Mouse (Mus musculus): ENCODE measurements around the gene Prss35.
A peak's percentile ranks its signal among the peaks of the same experiment; 100 is the strongest.

The Prss35 gene

DNA sequence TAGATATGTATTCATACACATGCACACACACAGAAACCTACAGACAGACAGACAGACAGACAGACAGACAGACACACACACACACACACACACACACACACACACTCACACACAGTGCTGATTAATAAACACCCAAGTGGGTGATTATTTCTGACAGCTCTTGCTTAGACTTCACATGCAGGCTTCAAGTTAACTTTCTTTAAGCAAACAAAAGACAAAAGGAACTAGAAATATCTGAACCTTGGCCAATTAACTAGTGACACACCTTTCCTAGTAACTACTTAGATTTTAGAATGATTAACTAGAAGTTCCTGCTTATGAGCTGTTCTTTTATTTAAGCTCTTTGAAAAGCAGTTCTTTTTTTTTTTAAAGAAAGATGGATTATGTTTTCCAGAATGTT lies 9.1 kb upstream of the Prss35 start:
- no peak for DNase-seq

DNA sequence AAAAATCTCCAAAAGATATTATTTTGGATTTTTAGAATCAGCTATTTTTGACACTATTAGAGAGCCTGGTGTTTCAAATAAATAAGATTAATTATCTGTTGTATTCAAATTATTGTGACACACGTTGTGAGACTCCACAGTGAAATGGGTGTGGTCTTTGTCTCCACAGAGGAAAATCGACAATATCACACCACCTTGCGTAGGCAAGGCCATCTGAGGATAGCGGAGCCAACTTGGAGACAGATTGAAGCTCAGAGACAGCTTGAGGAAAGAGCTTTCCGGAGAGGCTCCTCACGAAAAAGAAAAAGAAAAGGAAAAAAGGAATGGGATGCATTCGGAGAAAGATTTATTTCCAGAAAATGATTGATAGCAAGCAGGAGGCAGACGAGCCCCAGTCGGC lies 8.7 kb upstream of the Prss35 start:
- DNase-seq, result no peak

DNA sequence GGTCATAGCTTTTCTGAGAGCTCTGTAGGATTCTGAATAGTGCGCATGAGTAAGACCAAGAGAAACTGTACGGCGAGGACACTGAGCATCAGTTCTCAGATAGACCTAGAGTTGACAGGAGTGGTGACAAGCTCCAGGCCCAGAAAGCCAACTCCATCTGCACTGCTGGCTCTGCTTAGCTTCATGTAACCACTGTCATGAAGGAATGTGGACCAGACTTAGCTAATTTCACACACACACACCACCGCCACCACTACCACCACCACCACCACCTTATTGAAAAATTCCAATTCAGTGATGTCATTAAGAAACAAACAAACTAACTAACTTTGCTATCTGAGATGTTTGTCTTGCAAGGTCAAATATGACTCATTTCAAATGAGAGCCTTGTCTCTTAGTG lies 6.5 kb upstream of the Prss35 start:
- no peak for DNase-seq

DNA sequence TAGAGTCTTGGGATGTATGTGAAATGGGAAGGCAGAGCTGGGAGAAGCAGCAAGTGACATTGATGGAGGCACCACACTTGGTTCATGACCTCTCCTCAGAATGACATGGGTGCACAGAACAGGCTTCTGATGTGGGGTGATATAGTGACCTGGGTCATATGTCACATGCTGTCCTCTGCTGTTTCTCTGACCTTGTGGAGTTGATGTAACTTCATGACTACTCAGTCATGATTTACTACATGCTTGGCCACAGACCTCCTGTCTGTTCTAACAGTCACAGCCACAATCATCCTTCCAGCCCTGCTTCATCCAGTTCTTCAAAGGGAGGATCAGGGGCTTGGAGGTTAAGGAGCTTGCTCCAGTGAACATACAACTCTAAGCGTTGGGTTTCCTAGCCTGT lies 5.4 kb upstream of the Prss35 start:
- DNase-seq, result no peak

DNA sequence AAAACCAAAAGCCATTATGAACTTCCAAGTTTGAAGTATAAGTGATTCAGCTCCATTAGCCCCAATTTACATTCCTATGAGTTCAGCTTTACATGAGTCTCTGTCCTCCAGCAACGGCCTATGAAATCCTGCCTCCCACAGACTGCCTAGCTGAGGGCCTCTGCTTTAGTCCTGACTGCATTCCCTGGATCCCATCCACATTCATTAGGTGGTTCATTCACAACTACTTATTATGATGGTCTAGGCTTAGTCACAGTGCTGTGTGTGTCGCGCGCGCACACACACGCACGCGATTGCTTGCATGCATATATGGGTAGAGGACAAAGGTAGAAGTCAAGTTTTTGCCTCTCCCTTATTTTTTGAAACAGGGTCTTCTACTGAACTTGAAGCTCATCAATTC lies 4.6 kb upstream of the Prss35 start:
- DNase-seq, result no peak

DNA sequence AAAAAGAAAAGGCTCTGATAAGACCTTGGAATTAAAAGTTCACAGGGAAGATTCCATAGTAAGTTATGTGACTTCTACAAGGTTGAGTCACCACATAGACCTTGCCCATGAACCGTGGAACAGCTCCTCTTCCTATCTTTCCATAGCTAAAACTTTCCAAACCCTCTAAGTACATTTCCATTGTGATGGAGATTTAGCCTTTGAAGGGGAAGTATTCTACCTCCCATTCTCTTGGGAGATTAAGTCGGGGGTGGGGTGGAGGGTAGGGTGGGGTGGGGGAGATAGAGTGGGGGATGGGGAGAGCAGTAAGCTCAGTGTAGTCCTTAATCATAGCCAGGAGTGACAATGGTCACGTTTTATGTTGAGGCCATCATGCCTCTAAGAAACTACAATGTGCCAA lies 3.5 kb upstream of the Prss35 start:
- no peak for DNase-seq

DNA sequence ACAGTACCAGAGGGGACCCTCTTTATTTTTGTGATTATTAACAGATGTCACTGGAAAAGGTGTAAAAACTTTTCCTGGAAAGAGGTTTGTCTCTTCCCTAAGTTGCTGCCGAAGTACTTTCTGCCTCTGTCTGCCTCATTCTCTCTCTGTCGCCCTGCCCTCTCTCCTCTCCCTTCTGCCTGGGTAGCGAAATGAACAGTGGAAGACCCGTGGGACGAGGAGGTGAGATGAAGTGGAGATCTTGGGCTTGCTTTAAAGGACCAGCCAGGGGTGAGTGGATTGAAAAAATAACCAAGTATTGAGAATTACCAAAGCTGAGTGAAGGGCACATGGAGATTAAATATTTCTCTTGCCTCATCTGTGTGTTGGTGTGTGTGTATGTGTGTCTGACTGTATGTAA lies 592 bp downstream of the Prss35 start:
- no peak for DNase-seq

DNA sequence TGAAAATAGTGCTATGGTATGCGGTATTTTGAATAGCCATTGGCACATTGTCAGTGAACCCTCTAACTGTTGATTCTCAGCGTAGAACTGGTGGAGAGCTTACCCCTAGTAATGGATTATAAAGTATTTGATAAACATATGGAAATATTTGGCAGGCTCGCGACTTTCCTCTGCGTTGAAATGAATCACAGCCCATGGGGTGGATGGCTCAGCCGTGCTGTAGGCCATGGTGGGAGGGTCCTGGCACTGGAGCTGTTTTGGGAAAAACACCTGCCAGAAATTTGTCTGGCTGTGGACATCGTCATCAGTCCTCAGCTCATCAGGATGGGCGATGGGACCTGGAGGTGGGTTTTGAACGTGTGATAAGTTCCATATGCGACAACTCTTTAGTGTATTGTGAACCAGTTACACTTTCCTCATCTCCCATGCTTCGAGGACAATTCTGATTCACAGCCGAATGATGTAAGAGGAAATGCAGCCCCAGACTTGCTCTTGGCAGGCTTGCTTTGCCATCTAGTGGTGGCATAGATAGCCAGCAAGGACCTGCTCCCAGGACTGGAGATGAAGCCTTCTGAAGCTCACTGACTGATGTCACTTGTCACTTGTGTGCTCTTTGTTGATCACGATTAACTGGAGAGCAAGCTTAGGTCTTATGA lies 2.6 kb downstream of the Prss35 start:
- DNase-seq, result peak; percentile 60 to 71

DNA sequence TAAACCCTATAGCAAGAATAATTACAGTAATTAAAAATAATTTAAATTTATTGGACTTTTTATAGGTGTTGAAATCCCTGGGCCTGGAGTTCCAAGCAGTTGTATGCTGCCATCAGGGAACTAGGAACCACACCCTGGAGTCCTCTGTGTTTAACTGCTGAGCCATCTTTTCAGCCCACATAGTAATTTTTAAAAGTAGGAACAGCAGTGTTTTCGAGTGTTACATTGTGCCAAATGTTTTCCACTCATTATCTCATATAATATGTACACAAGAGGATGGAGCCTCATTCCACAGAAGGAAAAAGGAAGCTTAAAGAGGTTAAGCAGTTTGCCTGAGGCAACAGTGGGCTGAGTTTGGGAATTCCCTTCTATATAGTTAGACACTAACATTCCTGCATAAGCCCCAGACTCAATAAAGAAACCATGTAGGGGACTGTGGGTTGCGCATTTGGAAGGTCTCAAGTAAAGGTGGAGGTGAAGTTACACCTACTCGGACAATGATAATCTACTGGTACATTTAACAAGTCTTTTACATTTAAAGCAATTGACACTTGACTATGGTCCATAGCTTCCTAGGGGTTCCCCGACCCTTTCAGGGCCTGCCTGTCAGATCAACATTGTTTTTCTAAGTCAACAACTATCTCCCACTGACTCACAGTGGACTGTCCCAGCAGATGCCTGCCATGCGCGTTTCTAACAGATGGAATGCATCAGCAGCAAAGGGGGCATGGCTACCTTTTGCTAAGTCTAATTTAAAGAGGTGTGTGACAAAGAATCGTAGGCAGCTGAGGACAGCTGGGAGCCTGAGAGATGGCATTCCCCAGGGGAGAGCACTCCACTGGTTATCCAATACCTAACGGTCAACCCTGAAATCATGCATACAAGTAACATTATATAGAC lies 19.3 kb downstream of the Prss35 start:
- DNase-seq, result no peak

DNA sequence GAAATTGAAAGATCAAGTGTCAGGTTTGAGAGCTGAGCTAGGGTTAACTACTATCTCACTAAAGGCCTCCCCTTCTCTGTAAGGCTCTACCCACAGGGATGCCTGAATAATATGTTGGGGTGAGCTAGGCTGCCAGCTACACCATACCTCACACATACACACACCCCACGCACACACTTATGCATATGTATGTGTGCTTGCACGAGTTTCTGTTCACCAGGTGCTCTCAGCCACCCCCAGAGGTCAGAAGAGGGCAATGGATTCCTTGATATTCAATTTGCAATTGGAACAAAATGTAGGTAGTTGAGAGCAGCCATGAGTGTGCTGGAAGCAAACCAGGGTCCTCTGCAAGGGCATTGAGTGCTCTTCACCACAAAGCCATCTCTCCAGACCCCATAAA lies 20.6 kb downstream of the Prss35 start:
- no peak for DNase-seq

DNA sequence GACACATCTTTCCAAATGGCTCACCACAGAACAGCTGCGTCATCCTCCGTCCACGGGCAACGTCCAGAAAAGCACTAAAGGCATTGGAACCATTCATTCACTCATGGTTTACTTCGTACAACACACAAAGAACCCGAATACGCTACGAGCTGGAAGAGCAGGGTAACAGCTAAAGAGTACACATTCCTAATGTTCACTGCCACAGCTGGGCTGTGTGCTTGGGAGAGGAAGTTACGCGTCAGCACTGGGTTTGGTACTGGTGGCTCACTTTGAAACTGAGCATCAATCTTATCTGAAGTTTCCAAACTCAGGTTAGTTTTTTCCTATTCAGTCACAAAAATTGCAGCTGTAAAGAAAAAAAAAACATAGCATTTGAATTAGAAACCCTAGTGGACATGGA lies 23.5 kb downstream of the Prss35 start:
- no peak for DNase-seq

DNA sequence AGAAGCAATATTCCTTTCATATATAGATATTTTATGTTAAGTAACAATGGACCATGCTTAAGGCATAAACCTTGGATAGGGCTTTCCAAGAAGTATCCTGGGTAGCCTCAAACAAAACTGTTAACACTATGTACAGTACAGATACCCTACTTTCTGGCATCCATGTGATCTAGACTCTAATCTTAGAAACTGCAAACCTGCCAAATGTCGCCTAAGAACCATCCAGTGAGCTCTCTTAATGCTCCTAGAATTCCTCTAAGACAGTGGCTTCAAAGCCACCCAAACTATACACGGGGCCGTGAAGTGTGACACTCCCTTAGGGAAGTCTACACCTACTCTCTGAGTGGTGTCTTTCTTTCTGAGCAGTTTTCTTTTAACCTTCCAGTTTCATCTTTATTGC lies 29.4 kb downstream of the Prss35 start:
- no peak for DNase-seq

DNA sequence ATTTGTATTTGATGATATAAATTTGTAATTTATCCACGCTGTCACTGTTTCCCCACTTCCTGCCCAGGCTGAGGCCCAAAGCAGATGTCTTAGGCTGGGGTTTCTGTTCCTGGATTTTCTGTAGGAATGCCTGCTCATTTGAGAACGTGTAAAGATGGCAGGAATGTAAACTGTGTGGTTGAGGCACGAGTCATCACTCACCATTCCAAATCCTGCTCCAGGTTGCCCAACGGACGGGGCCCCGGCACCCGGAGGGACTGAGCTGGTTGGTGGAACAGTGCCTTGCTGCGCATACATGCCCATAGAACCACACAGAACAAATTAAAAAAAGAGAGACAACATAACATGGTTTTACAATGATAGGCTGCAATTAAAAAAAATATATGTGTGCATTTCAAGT lies 30.5 kb downstream of the Prss35 start:
- DNase-seq, result no peak

DNA sequence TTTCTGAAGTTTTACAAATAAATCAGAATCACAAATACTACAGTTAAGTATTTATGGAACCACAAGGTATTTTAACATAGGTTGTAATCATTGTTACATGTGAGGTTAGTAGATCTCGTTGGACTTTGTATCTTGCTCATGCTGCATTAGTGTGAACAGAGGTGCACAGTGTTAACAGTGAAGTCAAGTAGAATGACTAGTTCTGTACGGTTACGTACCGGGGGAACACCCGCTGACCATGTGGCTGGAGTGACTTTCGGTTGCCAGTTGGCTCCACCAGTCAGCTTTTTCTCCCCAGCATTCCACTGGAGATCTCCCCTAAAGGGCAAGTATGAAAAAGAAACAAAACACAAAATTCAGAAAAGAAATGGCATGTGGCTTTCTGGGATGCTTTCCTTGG lies 31.9 kb downstream of the Prss35 start:
- no peak for DNase-seq

DNA sequence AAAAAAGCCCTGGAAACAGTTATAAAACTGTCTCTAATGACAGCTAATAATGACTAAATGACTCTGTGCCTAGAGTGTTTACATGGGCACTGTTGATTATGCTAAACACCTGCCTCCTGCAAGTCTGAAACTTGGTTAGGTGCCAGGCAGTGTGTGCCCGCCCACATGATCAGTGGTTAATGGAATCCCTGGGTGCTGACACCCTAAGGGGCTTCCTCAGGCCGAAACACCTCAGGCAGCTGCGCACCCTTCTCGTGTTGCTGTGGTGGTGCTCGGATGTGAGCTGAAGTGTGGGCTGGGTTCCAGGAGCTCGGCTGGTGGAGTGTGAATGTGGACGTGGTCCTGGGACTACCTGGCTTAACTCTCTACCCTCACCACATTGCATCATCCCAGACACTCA lies 33.9 kb downstream of the Prss35 start:
- DNase-seq, result no peak

DNA sequence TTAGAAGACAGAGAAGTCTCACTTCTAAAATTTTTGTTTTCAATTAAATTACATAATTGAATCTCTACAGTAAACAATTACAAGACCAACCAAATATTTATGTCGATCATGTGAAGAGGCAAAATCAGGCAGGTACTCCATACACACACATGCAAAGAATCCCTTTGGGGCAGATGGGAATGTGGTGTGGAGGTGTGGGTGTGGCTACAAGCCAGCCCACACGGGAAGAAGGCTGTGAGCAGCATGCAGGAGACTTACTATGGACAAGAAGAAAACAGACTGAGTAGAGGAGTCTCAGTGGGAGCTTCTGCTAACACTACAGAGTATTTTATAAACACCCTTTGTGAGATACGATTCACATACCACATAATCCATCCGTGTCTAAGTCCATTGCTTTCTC lies 34.8 kb downstream of the Prss35 start:
- no peak for DNase-seq

DNA sequence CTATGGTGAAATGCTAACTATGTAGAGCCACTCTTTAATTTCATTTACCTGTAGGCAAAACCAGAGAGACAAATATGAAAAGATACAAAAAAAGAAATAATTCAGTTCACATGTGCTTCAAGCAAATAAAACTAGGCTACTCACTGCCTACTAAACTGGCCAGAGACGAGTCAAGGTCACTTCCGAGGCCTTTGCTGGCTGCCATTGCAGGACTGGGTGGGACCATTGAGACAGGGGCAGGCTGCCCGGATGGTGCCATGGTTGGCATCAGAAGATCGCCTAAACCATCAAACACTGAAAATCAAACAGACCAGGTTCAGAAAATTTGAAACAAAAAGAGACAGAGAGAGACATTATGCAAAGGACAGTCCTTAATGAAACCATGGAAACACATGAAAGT lies 38.0 kb downstream of the Prss35 start:
- no peak for DNase-seq

DNA sequence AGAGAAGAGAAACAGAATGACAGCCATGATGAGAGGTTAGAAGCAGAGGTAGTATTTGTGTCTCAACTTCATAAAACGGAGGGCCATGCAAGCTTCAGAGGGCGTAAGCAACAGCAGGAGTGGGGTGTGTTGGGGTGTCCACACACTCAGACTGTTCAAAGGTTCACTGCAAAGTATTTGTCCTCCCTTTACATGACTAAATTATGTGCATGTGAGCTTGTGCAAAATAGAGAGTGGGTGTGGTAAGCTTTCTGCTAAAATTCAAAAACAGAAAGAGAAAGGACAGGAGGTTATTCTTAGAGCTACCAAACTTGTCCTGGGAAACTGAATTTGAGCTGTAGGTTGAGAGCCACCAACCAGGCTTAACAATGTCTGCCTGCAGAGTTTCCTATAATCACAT lies 39.4 kb downstream of the Prss35 start:
- no peak for DNase-seq

DNA sequence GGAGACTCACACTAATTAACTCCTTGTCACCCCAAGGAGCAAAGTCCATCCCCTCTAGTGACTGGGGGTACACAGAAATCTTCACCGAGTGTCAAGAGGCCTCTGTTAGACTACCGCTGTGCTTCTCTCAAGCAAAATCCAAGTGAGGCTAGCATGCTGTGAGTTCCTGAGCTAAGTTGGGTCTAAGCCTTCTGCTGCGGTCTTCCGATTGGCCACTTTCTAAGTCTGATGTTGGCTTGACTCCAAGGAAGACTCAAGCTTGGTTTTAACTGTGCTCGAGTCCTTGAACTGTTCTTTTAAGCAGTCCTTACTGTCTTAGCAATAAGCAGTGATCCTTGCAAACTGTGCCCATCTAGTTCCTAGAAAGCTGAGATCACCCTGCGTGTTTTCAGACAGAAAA lies 45.7 kb downstream of the Prss35 start:
- DNase-seq, result no peak

DNA sequence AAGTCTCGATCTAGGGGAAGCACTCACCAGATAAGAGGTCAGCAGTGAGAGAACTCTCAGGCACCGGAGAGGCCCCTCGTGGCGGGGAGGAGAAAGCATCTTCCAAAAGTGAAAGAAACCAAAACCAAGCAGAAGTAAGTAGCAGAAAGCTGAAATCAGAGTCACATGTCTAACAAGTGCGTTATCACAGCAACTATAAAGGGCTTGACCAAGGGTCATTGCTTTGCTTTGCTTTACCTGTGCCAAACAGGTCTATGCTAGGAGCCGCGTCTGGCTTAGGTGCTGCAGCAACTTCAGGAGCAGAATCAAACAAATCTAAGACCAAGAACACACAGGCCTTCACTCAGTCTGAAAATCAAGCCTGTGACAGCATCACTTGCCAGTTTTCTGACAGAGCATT lies 48.5 kb downstream of the Prss35 start:
- DNase-seq, result no peak

DNA sequence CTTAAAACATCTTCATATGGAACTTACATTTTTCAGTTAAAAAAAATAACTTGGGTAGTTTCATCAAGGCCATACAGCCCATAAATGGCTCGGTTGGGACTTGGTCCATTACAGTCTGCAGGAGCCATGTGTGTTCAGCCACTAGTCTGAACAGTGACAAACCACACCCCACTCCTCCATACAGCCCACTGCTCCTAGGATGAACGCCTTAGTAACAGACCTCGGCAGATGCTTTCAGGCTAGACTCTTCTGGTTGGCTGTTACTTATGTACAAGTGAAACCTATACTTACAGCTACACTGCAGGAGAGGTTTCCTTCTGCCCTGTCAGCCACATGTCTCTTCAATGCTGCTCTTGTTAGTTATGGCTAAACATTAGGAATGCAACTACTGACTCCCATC lies 51.8 kb downstream of the Prss35 start:
- DNase-seq, result peak in 1 of 2 experiments; percentile 1

DNA sequence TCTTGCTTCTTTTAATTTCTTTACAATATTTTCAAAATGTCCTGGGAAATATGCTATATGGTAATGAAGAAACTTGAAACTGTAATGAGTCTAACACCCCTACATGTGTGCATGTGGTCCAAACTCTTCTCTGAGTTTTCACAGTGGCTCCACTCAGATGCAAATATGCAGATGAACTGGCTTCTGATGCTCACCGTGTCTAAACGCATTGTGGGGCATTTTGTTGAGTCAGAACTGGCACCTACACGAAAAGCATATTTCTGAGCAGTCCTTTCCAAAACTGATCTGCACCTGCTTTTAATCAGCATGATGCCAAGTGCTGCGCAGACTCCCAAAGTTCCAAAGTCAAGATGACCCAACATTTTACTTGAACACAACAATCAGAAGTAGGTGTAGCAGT lies 54.1 kb downstream of the Prss35 start:
- DNase-seq, result no peak

DNA sequence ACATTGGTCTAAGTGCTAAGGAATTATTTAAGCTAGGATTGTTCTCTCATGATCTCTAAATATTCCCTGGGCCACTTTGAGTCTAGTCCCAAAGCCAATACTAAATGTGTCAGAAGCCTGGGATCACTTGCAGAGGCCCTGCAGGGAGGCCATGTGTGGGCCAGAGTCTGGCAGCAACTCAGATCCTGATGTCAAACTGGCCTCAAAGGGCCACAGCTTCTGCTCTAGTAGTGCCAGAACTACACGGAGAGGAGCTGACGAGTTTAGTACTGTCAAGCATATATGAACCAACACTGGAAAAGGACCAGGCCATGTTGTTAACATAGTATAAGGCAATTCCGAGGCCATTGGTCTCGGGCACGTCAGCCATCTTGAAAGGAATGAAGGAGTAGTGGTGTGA lies 54.7 kb downstream of the Prss35 start:
- DNase-seq, result peak; percentile 61 to 63

DNA sequence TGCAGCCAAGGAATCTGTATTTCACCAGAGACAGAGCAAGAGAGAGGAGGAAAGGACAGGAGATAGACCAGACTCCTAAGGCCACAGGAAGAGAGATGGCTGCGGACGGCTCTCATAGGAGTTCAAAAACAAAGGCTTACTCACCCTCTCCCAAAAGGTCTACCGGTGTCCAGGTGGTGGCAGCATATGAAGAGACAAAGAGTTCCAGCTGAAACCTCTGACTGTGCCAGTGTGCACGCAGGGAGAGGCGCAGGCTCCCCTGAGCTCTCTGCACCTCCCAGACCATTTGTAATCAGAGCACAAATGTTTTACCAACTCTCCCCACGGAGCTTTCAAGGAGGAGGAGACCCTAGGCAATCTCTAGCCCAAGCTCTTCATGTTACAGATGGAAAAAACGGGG lies 55.2 kb downstream of the Prss35 start:
- peak; percentile 46 to 59 for DNase-seq

DNA sequence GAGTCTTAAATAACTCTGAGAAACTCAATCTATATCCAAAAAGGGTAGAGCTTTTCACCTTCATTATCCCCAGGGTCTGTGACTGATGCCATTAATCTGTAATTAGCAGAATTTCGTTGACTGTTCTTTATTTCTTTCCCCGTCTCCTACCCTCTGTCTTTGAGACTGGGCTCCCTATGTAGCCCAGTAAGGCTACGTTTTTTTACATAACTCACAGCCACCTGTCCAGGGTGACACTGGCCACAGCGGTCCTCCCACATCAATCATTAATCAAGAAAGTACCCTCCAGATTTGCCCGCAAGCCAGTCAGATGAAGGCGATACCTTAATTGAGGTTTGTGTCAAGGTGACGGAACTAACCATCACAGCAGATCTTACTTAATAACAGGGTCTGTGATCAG lies 55.6 kb downstream of the Prss35 start:
- no peak for DNase-seq

Data from cerebellum, adult 18-20 months (tissue).